Mouse (Mus musculus): ENCODE data around the gene Spaca7.

DNA sequence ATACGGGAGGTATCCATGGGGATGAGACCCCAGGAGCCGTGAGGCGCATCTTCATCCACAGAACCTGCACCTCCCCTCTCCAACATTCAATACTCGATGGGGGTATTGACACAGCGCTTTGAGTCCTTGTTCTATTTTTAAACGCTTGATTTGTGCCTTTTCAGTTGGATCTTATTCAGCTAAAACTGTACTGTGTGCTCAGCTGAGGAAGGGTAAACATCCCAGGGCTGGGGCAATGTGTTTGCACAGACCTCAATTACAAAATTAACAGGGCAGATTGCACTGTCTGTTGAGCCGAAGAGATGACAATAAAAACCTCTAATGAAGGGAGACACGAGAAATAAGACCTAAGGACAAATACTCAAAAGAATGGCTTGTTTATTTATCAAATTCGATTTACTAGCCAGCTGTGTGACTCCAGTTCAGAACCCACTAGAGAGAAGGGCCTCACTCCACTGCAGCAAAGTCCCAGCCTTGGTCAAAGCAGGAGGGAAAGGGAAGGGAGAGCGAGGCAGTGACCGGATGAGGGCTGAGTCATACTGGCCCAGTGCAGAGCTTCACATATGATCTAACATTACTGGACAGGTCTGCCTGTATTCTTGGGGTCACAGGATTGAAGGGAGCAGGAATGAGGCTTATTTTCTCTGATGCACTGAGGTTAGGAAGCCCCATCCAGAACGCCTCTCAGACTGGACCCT is 37.1 kb downstream of the Spaca7 start:
- no peak for TF ChIP-seq CTCF (IDR thresholded peaks at IDR 0.05; ENCODE audit: control insufficient read depth, insufficient read depth, insufficient read length)
- TF ChIP-seq MAX (IDR thresholded peaks at IDR 0.05) = no peak
- TF ChIP-seq MYOG (IDR thresholded peaks at IDR 0.05; ENCODE audit: control insufficient read depth, extremely low read depth, insufficient read length) = no peak
